Mouse (Mus musculus) kidney, adult 2 months (tissue): ENCODE results near the gene Slc19a1. TPM values are rescaled to one million over a fixed set of nuclear protein-coding genes. Genes with fewer than 3 reads are reported as not detected.
A peak's percentile ranks its signal among the peaks of the same experiment; 100 is the strongest.

ENCODE experiments used
- DNase-seq: peaks from one replicate; pipeline ENCODE4 v3.0.0; 2021
- H3K27ac ChIP-seq: fragments of 200-500 bp; 2 replicates; pipeline ENCODE4 v1.5.1; 2012; ENCODE audit warnings: low read depth, low read length, control low read depth, inconsistent platforms; ENCODE audit not compliant: insufficient read depth
- H3K27me3 ChIP-seq: fragments of 200-500 bp; replicated peaks from 2 replicates; pipeline ENCODE4 v1.6.1; 2012; ENCODE audit warnings: mild to moderate bottlenecking, moderate library complexity, low read length, inconsistent platforms; ENCODE audit not compliant: control insufficient read depth, insufficient read depth
- H3K36me3 ChIP-seq: fragments of 200-500 bp; 2 replicates; pipeline ENCODE4 v1.6.1; 2012; ENCODE audit warnings: mild to moderate bottlenecking, moderate library complexity, low read length, inconsistent platforms; ENCODE audit not compliant: control insufficient read depth, insufficient read depth
- H3K4me1 ChIP-seq: fragments of 200-500 bp; 2 replicates; pipeline ENCODE4 v1.6.1; 2011; ENCODE audit warnings: low read length; ENCODE audit not compliant: control insufficient read depth, insufficient read depth
- H3K4me3 ChIP-seq: fragments of 200-500 bp; 2 replicates; pipeline ENCODE4 v1.5.1; 2011; ENCODE audit warnings: mild to moderate bottlenecking, low read depth, low read length, control low read depth; ENCODE audit not compliant: insufficient read depth
- CTCF ChIP-seq: fragments of 200-500 bp; conservative IDR thresholded peaks from 2 replicates; pipeline ENCODE4 v1.5.1; 2011; ENCODE audit warnings: low read depth, mild to moderate bottlenecking, control low read depth, low read length, moderate library complexity, mixed read lengths; ENCODE audit not compliant: insufficient read depth, insufficient read length
- POLR2A ChIP-seq: fragments of 200-500 bp; IDR thresholded peaks from one replicate; pipeline ENCODE4 v1.6.1; 2011; ENCODE audit warnings: low read depth, low read length, control low read depth
- WGBS: fragments of 180-500 bp; shearing (Covaris S2); methylation state at CpG from one replicate; pipeline ENCODE4 v1.1.7; 2018; 5-methylcytosine and 5-hydroxymethylcytosine counted together
- polyA plus RNA-seq: library from polyadenylated mRNA; depleted of rRNA; stranded (reverse); fragments of >200 nt; gene quantifications from 2 replicates; pipeline ENCODE4 v1.2.3, GENCODE M21; 2012

The Slc19a1 gene
- polyA plus RNA-seq, 1 experiment = 245 TPM

- 32% methylated on average over 13 of the region's 13 CpGs for WGBS
- H3K36me3 ChIP-seq = no peaks in the 10 kb centered on the region
- no peaks in the 10 kb centered on the region for H3K27me3 ChIP-seq
- no peak overlapping the region for H3K4me3 ChIP-seq
- peaks cover 28% of the 10 kb centered on the region; the same call in 1 of the 2 replicates for H3K4me1 ChIP-seq
- TF ChIP-seq POLR2A (no peak), CTCF (no peak)
- peak; percentile 91 for DNase-seq
- H3K27ac ChIP-seq = peak overlapping the region; percentile 14
Measured at GRCm38 (mm10) chr10:77022301-77023130, 9.5 kb upstream of the Slc19a1 start.

GRCm38 (mm10) chr10:77024231-77024630, 7.8 kb upstream of the Slc19a1 start:
- 85% methylated on average over 5 of the region's 5 CpGs for WGBS
- Histone ChIP-seq H3K27ac (no peak overlapping the region), H3K4me1 (peaks cover 24% of the 10 kb centered on the region), H3K36me3 (no peaks in the 10 kb centered on the region), H3K4me3 (no peak overlapping the region), H3K27me3 (no peaks in the 10 kb centered on the region)
- DNase-seq = no peak
- TF ChIP-seq POLR2A = no peak
- TF ChIP-seq CTCF = no peak

- Histone ChIP-seq H3K4me1 (peaks cover 32% of the 10 kb centered on the region), H3K27me3 (no peaks in the 10 kb centered on the region), H3K4me3 (peak overlapping the region; percentile 38), H3K36me3 (no peaks in the 10 kb centered on the region), H3K27ac (peak overlapping the region; percentile 94)
- TF ChIP-seq POLR2A (no peak), CTCF (no peak)
- 49% methylated on average over 3 of the region's 3 CpGs for WGBS
- peak; percentile 95 for DNase-seq
Measured at GRCm38 (mm10) chr10:77026944-77027343, 5.1 kb upstream of the Slc19a1 start.

- WGBS = 55% methylated on average over 6 of the region's 6 CpGs
- Histone ChIP-seq H3K4me1 (peaks cover 27% of the 10 kb centered on the region), H3K27me3 (no peaks in the 10 kb centered on the region), H3K4me3 (peak overlapping the region; percentile 44), H3K27ac (peak overlapping the region; percentile 90), H3K36me3 (no peaks in the 10 kb centered on the region)
- peak; percentile 74 for DNase-seq
- TF ChIP-seq CTCF = no peak
- TF ChIP-seq POLR2A = no peak
Measured at GRCm38 (mm10) chr10:77028782-77029296, 3.2 kb upstream of the Slc19a1 start.

GRCm38 (mm10) chr10:77029761-77030160, 2.3 kb upstream of the Slc19a1 start:
- Histone ChIP-seq H3K36me3 (no peaks in the 10 kb centered on the region), H3K4me3 (no peak overlapping the region), H3K27ac (peak overlapping the region; percentile 90), H3K4me1 (peaks cover 35% of the 10 kb centered on the region), H3K27me3 (no peaks in the 10 kb centered on the region)
- WGBS = 56% methylated on average over 4 of the region's 4 CpGs
- DNase-seq = peak; percentile 91
- no peak for TF ChIP-seq CTCF
- no peak for TF ChIP-seq POLR2A

- DNase-seq = no peak
- 88% methylated on average over 5 of the region's 5 CpGs for WGBS
- peaks cover 38% of the 10 kb centered on the region for H3K4me1 ChIP-seq
- H3K27ac ChIP-seq = peak overlapping the region; percentile 87
- TF ChIP-seq POLR2A (no peak), CTCF (no peak)
- no peaks in the 10 kb centered on the region for H3K27me3 ChIP-seq
- H3K4me3 ChIP-seq = no peak overlapping the region
- H3K36me3 ChIP-seq = no peaks in the 10 kb centered on the region
Measured at GRCm38 (mm10) chr10:77030666-77031065, 1.4 kb upstream of the Slc19a1 start.

- WGBS = 2% methylated on average over 49 of the region's 49 CpGs
- TF ChIP-seq POLR2A = peak; percentile 57
- TF ChIP-seq CTCF = 0 out of 2 replicates have a peak, but pooled peaks have one; percentile 13
- Histone ChIP-seq H3K36me3 (no peaks in the 10 kb centered on the region), H3K4me3 (peak overlapping the region; percentile 82), H3K4me1 (peaks cover 32% of the 10 kb centered on the region), H3K27ac (peak overlapping the region; percentile 67), H3K27me3 (no peaks in the 10 kb centered on the region)
- DNase-seq = peak; percentile 97
Measured at GRCm38 (mm10) chr10:77032591-77033322, 716 bp downstream of the Slc19a1 start.
